Mouse (Mus musculus) cerebellum, adult 11-12 months (tissue): ENCODE data around the gene Rps15.

ENCODE experiments used
- DNase-seq: peaks from one replicate; pipeline ENCODE4 v3.0.0; 2022

Gene Rps15

GRCm38 (mm10) chr10:80342749-80343424 lies 50.6 kb downstream of the Rps15 start:
- DNase-seq: no peak

GRCm38 (mm10) chr10:80343425-80343895 lies 51.2 kb downstream of the Rps15 start:
- DNase-seq: no peak
